In genomic region chr12:99375878-99376454, GRCm38 (mm10) we compare ENCODE assay signal across 9 mouse cellular contexts.
DNase-seq lines count a peak whose midpoint lies in the region; ATAC-seq and TF ChIP-seq lines count a peak whose summit lies in the region.
"Had no signal": no experiment of that assay in that cellular context is flagged by ENCODE, and none has a peak within 500 bp of the region (broad histone marks: within the 10 kb centered on the region; RNA-seq: fewer than 3 reads in every experiment).

No protein-coding gene starts in this region.

- TF ChIP-seq EP300 in MEL (IDR thresholded peaks at IDR 0.05; ENCODE audit: low read depth in 1 of 2, low read length in 2 of 2), result no peak

- no peak for TF ChIP-seq POLR2A in MEL (IDR thresholded peaks at IDR 0.05; ENCODE audit: control insufficient read depth in 1 of 2, insufficient read depth in 1 of 2, low read depth in 1 of 2, low read length in 2 of 2, poor library complexity in 1 of 2)

- no peak for TF ChIP-seq CTCF in MEL (IDR thresholded peaks at IDR 0.05 in 2 of 3, conservative IDR thresholded peaks at IDR 0.05 in 1 of 3; ENCODE audit: control insufficient read depth in 1 of 3, insufficient read depth in 1 of 3, low read depth in 2 of 3, low read length in 3 of 3, poor library complexity in 1 of 3, severe bottlenecking in 1 of 3)

- no peaks in the 10 kb centered on the region for H3K4me1 ChIP-seq in hindbrain, embryonic 11.5 days (replicated peaks; ENCODE audit: control insufficient read depth, insufficient read depth, low read length)
- peaks cover 55% of the 10 kb centered on the region for H3K4me1 ChIP-seq in hindbrain, embryonic 10.5 days (replicated peaks)
- peaks cover 4% of the 10 kb centered on the region in 2 experiments; a peak in 3 of 4 replicates for H3K4me1 ChIP-seq in MEL (ENCODE audit: control insufficient read depth in 1 of 2, insufficient read depth in 2 of 2, low read length in 2 of 2)
- H3K4me1 ChIP-seq in hindbrain, embryonic 12.5 days, result peaks cover 55% of the 10 kb centered on the region
- H3K4me1 ChIP-seq in liver, embryonic 12.5 days, result peaks cover 37% of the 10 kb centered on the region

- H3K79me2 ChIP-seq in MEL (ENCODE audit: control insufficient read depth, insufficient read depth, low read length, poor library complexity), result no peaks in the 10 kb centered on the region; the same call in 1 of the 2 replicates

- DNase-seq in hindbrain, embryonic 11.5 days (ENCODE audit: low spot score), result peak; percentile 37
- DNase-seq in hindbrain, embryonic 10.5 days (ENCODE audit: low spot score), result no peak
- no peak for DNase-seq in MEL (ENCODE audit: low read depth, low spot score)
- peak; percentile 25 for DNase-seq in naive thymus-derived CD4-positive, alpha-beta T cell, adult 2 months (ENCODE audit: low read depth)
- DNase-seq in adrenal gland, adult (ENCODE audit: inconsistent age in 2 of 2, low spot score in 1 of 2), result no peak
- DNase-seq in gastrocnemius, postnatal 4 days (ENCODE audit: low spot score in 2 of 2), result no peak

- H3K27me3 ChIP-seq in hindbrain, embryonic 11.5 days (ENCODE audit: control insufficient read depth, insufficient read depth, low read length), result no peaks in the 10 kb centered on the region
- H3K27me3 ChIP-seq in hindbrain, embryonic 10.5 days (ENCODE audit: insufficient read depth, poor library complexity, severe bottlenecking), result no peaks in the 10 kb centered on the region
- H3K27me3 ChIP-seq in MEL (ENCODE audit: control insufficient read depth in 1 of 2, insufficient read depth in 2 of 2, low read length in 2 of 2), result no peaks in the 10 kb centered on the region
- H3K27me3 ChIP-seq in hindbrain, embryonic 12.5 days, result no peaks in the 10 kb centered on the region
- no peaks in the 10 kb centered on the region for H3K27me3 ChIP-seq in liver, embryonic 12.5 days (replicated peaks)

- H3K4me2 ChIP-seq in hindbrain, embryonic 11.5 days (replicated peaks; ENCODE audit: low read depth, low read length), result no peak overlapping the region
- no peak overlapping the region for H3K4me2 ChIP-seq in hindbrain, embryonic 12.5 days (replicated peaks)
- H3K4me2 ChIP-seq in liver, embryonic 12.5 days, result no peak overlapping the region

- no peak for TF ChIP-seq RAD21 in MEL (IDR thresholded peaks at IDR 0.05; ENCODE audit: low read depth, low read length)

- no peaks in the 10 kb centered on the region; the same call in 1 of the 2 replicates for H3K36me3 ChIP-seq in hindbrain, embryonic 11.5 days (ENCODE audit: control insufficient read depth, insufficient read depth, low read length)
- H3K36me3 ChIP-seq in hindbrain, embryonic 10.5 days, result peaks cover 44% of the 10 kb centered on the region
- H3K36me3 ChIP-seq in MEL (ENCODE audit: control insufficient read depth in 1 of 2, insufficient read depth in 2 of 2, low read length in 2 of 2), result peaks cover 0 to 9% of the 10 kb centered on the region in 2 experiments; a peak in 2 of 4 replicates
- peaks cover 14% of the 10 kb centered on the region for H3K36me3 ChIP-seq in hindbrain, embryonic 12.5 days
- H3K36me3 ChIP-seq in liver, embryonic 12.5 days, result peaks cover 9% of the 10 kb centered on the region; the same call in 1 of the 2 replicates

- no peaks in the 10 kb centered on the region for H3K9me3 ChIP-seq in hindbrain, embryonic 11.5 days (ENCODE audit: control insufficient read depth, low read length)
- H3K9me3 ChIP-seq in hindbrain, embryonic 10.5 days, result peaks cover 10% of the 10 kb centered on the region; the same call in 1 of the 2 replicates
- H3K9me3 ChIP-seq in MEL (replicated peaks; ENCODE audit: insufficient read depth, low read length), result no peaks in the 10 kb centered on the region
- no peaks in the 10 kb centered on the region for H3K9me3 ChIP-seq in hindbrain, embryonic 12.5 days (replicated peaks)
- H3K9me3 ChIP-seq in liver, embryonic 12.5 days (replicated peaks), result no peaks in the 10 kb centered on the region

- 69% methylated on average over 8 of the region's 8 CpGs for WGBS in hindbrain, embryonic 11.5 days
- WGBS in hindbrain, embryonic 10.5 days, result 84% methylated on average over 8 of the region's 8 CpGs
- 73% methylated on average over 8 of the region's 8 CpGs for WGBS in hindbrain, embryonic 12.5 days
- 76% methylated on average over 8 of the region's 8 CpGs for WGBS in liver, embryonic 12.5 days (ENCODE audit: insufficient replicate concordance)

- no peak overlapping the region for H3K27ac ChIP-seq in hindbrain, embryonic 11.5 days (ENCODE audit: low read depth, low read length)
- no peak overlapping the region for H3K27ac ChIP-seq in hindbrain, embryonic 10.5 days
- no peak overlapping the region for H3K27ac ChIP-seq in MEL (ENCODE audit: control insufficient read depth, low read depth, low read length)
- H3K27ac ChIP-seq in hindbrain, embryonic 12.5 days, result no peak overlapping the region
- no peak overlapping the region for H3K27ac ChIP-seq in liver, embryonic 12.5 days
- H3K27ac ChIP-seq: macrophage had no signal

- no peak overlapping the region for H3K4me3 ChIP-seq in hindbrain, embryonic 11.5 days (ENCODE audit: low read depth, low read length)
- no peak overlapping the region for H3K4me3 ChIP-seq in hindbrain, embryonic 10.5 days
- no peak overlapping the region for H3K4me3 ChIP-seq in MEL (ENCODE audit: control insufficient read depth in 1 of 2, insufficient read depth in 1 of 2, low read depth in 2 of 2, low read length in 2 of 2)
- no peak overlapping the region for H3K4me3 ChIP-seq in hindbrain, embryonic 12.5 days
- no peak overlapping the region for H3K4me3 ChIP-seq in liver, embryonic 12.5 days

- ATAC-seq in hindbrain, embryonic 11.5 days (ENCODE audit: low FRiP score), result peak; percentile 43; the same call in 1 of the 2 replicates
- peak; percentile 63 for ATAC-seq in hindbrain, embryonic 12.5 days (ENCODE audit: low FRiP score)
- ATAC-seq in liver, embryonic 12.5 days, result no peak

- no peak overlapping the region for H3K9ac ChIP-seq in hindbrain, embryonic 11.5 days (ENCODE audit: low read depth, low read length)
- H3K9ac ChIP-seq in MEL (ENCODE audit: control insufficient read depth, low read depth, low read length, poor library complexity, severe bottlenecking), result no peak overlapping the region
- no peak overlapping the region for H3K9ac ChIP-seq in hindbrain, embryonic 12.5 days
- H3K9ac ChIP-seq in liver, embryonic 12.5 days, result no peak overlapping the region

TF ChIP-seq in MEL, 35 proteins besides CTCF, POLR2A, EP300 and RAD21:
- TF ChIP-seq ZNF384 (IDR thresholded peaks at IDR 0.05; ENCODE audit: low read depth, low read length), result peak; percentile 82
- no peak for TF ChIP-seq HCFC1 (IDR thresholded peaks at IDR 0.05; ENCODE audit: low read depth, low read length)

Comparison
In these comparisons a context has a peak if more than half of its experiments do, and no peak if none do; other contexts are left out.
1. DNase-seq: peak in hindbrain, embryonic 11.5 days (single experiment) and naive thymus-derived CD4-positive, alpha-beta T cell, adult 2 months (single experiment); none in hindbrain, embryonic 10.5 days (single experiment), MEL (single experiment), adrenal gland, adult (0 of 2) and gastrocnemius, postnatal 4 days (0 of 2).